ENCODE assay signal across 22 mouse cellular contexts in the genomic region with DNA sequence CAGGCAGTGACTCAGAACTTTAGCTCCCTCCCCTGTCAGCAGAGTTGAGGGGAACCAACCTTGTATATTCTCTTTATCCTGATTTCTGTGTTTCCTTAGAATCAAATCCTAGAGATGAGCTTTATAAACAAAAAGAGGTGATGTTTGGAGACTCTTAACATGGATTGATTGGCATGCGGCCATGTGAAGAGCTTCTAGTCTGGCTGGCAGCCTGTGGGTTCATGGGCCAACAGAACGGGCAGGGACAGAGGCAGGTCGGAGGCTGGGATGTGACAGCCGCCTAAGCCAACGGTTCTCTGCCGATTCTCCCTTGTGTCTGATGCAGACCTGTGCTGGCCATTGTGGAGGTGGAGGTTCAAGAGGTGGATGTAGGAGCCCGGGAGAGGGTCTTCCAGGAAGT. TPM values are rescaled to one million over a fixed set of nuclear protein-coding genes. Genes with fewer than 3 reads are reported as not detected.
A peak's percentile ranks its signal among the peaks of the same experiment; 100 is the strongest.
DNase-seq lines count a peak whose midpoint lies in the region; ATAC-seq and TF ChIP-seq lines count a peak whose summit lies in the region.
"Had no signal": no experiment of that assay in that cellular context is flagged by ENCODE, and none has a peak within 500 bp of the region (broad histone marks: within the 10 kb centered on the region; RNA-seq: fewer than 3 reads in every experiment).

No protein-coding gene starts in this region.

- H3K4me3 ChIP-seq in liver, adult 2 months (ENCODE audit: insufficient read depth, low read depth, low read length), result no peak overlapping the region
- H3K4me3 ChIP-seq in liver, embryonic 11.5 days (ENCODE audit: low read depth, low read length), result no peak overlapping the region
- H3K4me3 ChIP-seq in lung, embryonic 14.5 days (ENCODE audit: low read depth, low read length), result no peak overlapping the region

- no peak overlapping the region for H3K27ac ChIP-seq in liver, adult 2 months (replicated peaks; ENCODE audit: insufficient read depth, low read depth, low read length)
- no peak overlapping the region for H3K27ac ChIP-seq in liver, embryonic 11.5 days (ENCODE audit: low read depth, low read length)
- H3K27ac ChIP-seq in lung, embryonic 14.5 days (ENCODE audit: low read depth), result no peak overlapping the region

- DNase-seq in cerebellum, postnatal 10 days, result peak; percentile 53 to 56
- no peak for DNase-seq in cerebellum, adult 11-12 months
- peak; percentile 31 to 46 for DNase-seq in cerebellum, postnatal 14 days
- DNase-seq in cerebellum, adult 9-11 months, result no peak
- DNase-seq in liver, adult 2 months (ENCODE audit: extremely low read depth, low read depth, low spot score), result peak; percentile 51
- no peak for DNase-seq in liver, embryonic 11.5 days (ENCODE audit: low spot score)
- DNase-seq in lung, embryonic 14.5 days, result peak; percentile 13
- DNase-seq in lung, postnatal 36 days, result no peak
- DNase-seq: adrenal gland, adult 2 months; adrenal gland, adult 8-10 months; adrenal gland, postnatal 10 days; adrenal gland, postnatal 14 days; adrenal gland, postnatal 25 days; adrenal gland, postnatal 36 days; B cell, adult 2 months; cerebellum, adult 11 months; cerebellum, adult 18-20 months had no signal

- H3K9me3 ChIP-seq in liver, embryonic 11.5 days (ENCODE audit: control insufficient read depth, low read length), result no peaks in the 10 kb centered on the region
- no peaks in the 10 kb centered on the region for H3K9me3 ChIP-seq in lung, embryonic 14.5 days (ENCODE audit: low read depth, low read length)
- H3K9me3 ChIP-seq: G1E had no signal

- H3K9ac ChIP-seq in liver, adult 2 months (ENCODE audit: low read depth, low read length), result no peak overlapping the region
- no peak overlapping the region for H3K9ac ChIP-seq in liver, embryonic 11.5 days (ENCODE audit: low read depth, low read length)
- H3K9ac ChIP-seq in lung, embryonic 14.5 days, result no peak overlapping the region

- H3K36me3 ChIP-seq in liver, adult 2 months (ENCODE audit: control insufficient read depth, insufficient read depth, low read length), result peaks cover 9% of the 10 kb centered on the region
- H3K36me3 ChIP-seq in liver, embryonic 11.5 days (ENCODE audit: control insufficient read depth, insufficient read depth, low read length), result peaks cover 4% of the 10 kb centered on the region; the same call in 1 of the 2 replicates
- H3K36me3 ChIP-seq in lung, embryonic 14.5 days (ENCODE audit: insufficient read depth), result peaks cover 10% of the 10 kb centered on the region; the same call in 1 of the 2 replicates
- H3K36me3 ChIP-seq: G1E had no signal

- no peak overlapping the region for H3K4me2 ChIP-seq in liver, embryonic 11.5 days
- no peak overlapping the region for H3K4me2 ChIP-seq in lung, embryonic 14.5 days

- no peak for TF ChIP-seq POLR2A in liver, adult 2 months (IDR thresholded peaks at IDR 0.05; ENCODE audit: extremely low read depth, insufficient read depth, low read length)

- H3K4me1 ChIP-seq in liver, adult 2 months (ENCODE audit: control insufficient read depth, insufficient read depth, low read length), result no peaks in the 10 kb centered on the region
- H3K4me1 ChIP-seq in liver, embryonic 11.5 days (replicated peaks; ENCODE audit: control insufficient read depth, insufficient read depth, low read length), result peaks cover under 1% of the 10 kb centered on the region; the same call in 1 of the 2 replicates
- H3K4me1 ChIP-seq in lung, embryonic 14.5 days (ENCODE audit: insufficient read depth), result no peaks in the 10 kb centered on the region

- 31% methylated on average over 7 of the region's 7 CpGs for WGBS in liver, adult 2 months
- 83% methylated on average over 7 of the region's 7 CpGs for WGBS in liver, embryonic 11.5 days
- 80% methylated on average over 7 of the region's 7 CpGs for WGBS in lung, embryonic 14.5 days

- H3K79me2 ChIP-seq in liver, adult 2 months (ENCODE audit: control insufficient read depth, insufficient read depth, low read length), result no peaks in the 10 kb centered on the region

- no peaks in the 10 kb centered on the region for H3K27me3 ChIP-seq in liver, adult 2 months (ENCODE audit: control insufficient read depth, insufficient read depth, low read length)
- no peaks in the 10 kb centered on the region for H3K27me3 ChIP-seq in liver, embryonic 11.5 days (replicated peaks; ENCODE audit: control insufficient read depth, insufficient read depth, low read length)
- H3K27me3 ChIP-seq in lung, embryonic 14.5 days (ENCODE audit: insufficient read depth, low read length), result no peaks in the 10 kb centered on the region
- H3K27me3 ChIP-seq: CH12.LX, Patski had no signal

- no peak for TF ChIP-seq CTCF in liver, adult 2 months (IDR thresholded peaks at IDR 0.05; ENCODE audit: low read depth, low read length)
- TF ChIP-seq CTCF in lung, embryonic 14.5 days (IDR thresholded peaks at IDR 0.05; ENCODE audit: low read depth), result no peak

- ATAC-seq in liver, embryonic 11.5 days (replicated peaks; ENCODE audit: low FRiP score), result no peak
- ATAC-seq in lung, embryonic 14.5 days (ENCODE audit: insufficient read depth), result no peak
- ATAC-seq: activated CD4-positive, CD25-positive, alpha-beta regulatory T cell, adult 4 months; CD4-positive, CD25-positive, alpha-beta regulatory T cell, adult 4 months; Patski had no signal

RNA-seq across cellular contexts. Expression of gene Serac1, which starts 53.7 kb away (rescaled TPM):
- total RNA-seq in liver, adult 2 months (2014; rRNA removed), result 3.9 and 4.6 TPM in 2 replicates
- 1.3 and 2.0 TPM in 2 replicates for polyA plus RNA-seq in liver, adult 2 months (2012; rRNA removed)
- 4.2 and 4.6 TPM in 2 replicates for polyA plus RNA-seq in liver, embryonic 11.5 days (2014; fragmentation: Nextera tagmentation; extraction: Ambion mirVana)
- 4.7 and 4.8 TPM in 2 replicates for polyA plus RNA-seq in lung, embryonic 14.5 days (2014; fragmentation: Nextera tagmentation; extraction: Ambion mirVana)

RNA-seq across cellular contexts. Expression of gene Gtf2h5, which starts 53.8 kb away (rescaled TPM):
- 12.8 and 18.3 TPM in 2 replicates for total RNA-seq in liver, adult 2 months (2014; rRNA removed)
- polyA plus RNA-seq in liver, adult 2 months (2012; rRNA removed), result 13.2 and 18.1 TPM in 2 replicates
- 145 and 152 TPM in 2 replicates for polyA plus RNA-seq in liver, embryonic 11.5 days (2014; fragmentation: Nextera tagmentation; extraction: Ambion mirVana)
- polyA plus RNA-seq in lung, embryonic 14.5 days (2014; fragmentation: Nextera tagmentation; extraction: Ambion mirVana), result 183 and 184 TPM in 2 replicates

Comparison
In these comparisons a context has a peak if more than half of its experiments do, and no peak if none do; other contexts are left out.
1. DNase-seq: peak in cerebellum, postnatal 10 days (2 of 2), cerebellum, postnatal 14 days (2 of 2), liver, adult 2 months (single experiment) and lung, embryonic 14.5 days (single experiment); none in cerebellum, adult 11-12 months (single experiment), cerebellum, adult 9-11 months (single experiment), liver, embryonic 11.5 days (single experiment) and lung, postnatal 36 days (single experiment).